Mouse (Mus musculus): Measurements from ENCODE around the gene Ptpn1. TPM values are rescaled to one million over a fixed set of nuclear protein-coding genes. Genes with fewer than 3 reads are reported as not detected.

Ptpn1 gene
- total and polyA plus RNA-seq, 3 experiments = 69.8 to 131 (median 77.6) TPM

GRCm38 (mm10) chr2:167965911-167966310 is 34.1 kb downstream of the Ptpn1 start:
- no peak for DNase-seq (ENCODE audit: extremely low read depth)
- no peak overlapping the region for H3K27ac ChIP-seq (ENCODE audit: insufficient read depth, low read depth)
- dilution Hi-C loops (cut with MboI; ENCODE audit: extremely low pct_ligation_motif_present, extremely low pct_unique_long_range_greater_than_20kb, low sequenced_read_pairs) = no loop called here

DNA sequence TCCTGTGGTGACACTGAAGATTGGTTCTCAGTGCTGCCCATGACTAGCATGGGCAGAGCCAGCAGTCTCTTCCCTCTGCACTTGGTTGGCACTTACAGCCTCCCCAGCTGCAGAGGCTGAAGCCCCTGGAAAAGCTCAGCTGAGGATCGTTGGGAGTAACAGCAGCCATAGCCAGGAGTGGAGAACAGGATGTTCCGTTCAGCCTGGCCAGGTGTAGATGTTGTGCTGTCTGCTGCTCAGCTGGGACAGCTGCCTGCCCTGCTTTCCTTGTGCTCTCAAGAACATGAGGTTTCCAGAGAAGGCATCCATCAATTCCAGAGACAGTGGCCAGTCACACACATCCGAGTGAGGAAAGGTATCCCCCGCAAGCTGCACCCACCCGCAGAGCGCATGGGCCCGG is 36.6 kb downstream of the Ptpn1 start:
- in situ Hi-C loops (cut with MboI; ENCODE audit: low pct_ligation_motif_present, low pct_unique_long_range_greater_than_20kb, low sequenced_read_pairs) = loop anchor here (10.0 kb wide), 1 partner anchor 64 kb away; no protein-coding TSS in a partner anchor
- H3K9ac ChIP-seq (ENCODE audit: insufficient read depth, low read depth) = no peak overlapping the region
- no peak overlapping the region for H3K4me2 ChIP-seq (ENCODE audit: insufficient read depth, low read depth, poor library complexity, severe bottlenecking)
- peaks cover 2% of the 10 kb centered on the region for H3K79me2 ChIP-seq (replicated peaks; ENCODE audit: control insufficient read depth, extremely low read depth, insufficient read depth, poor library complexity, severe bottlenecking)
- no peak overlapping the region for H3K4me3 ChIP-seq (replicated peaks in 1 of 3; ENCODE audit: low read depth in 2 of 3, low read length in 2 of 3, poor library complexity in 1 of 3)
- H3K4me1 ChIP-seq (ENCODE audit: control insufficient read depth in 1 of 2, insufficient read depth in 2 of 2) = peaks cover 5 to 26% of the 10 kb centered on the region in 2 experiments; a peak in 2 of 4 replicates
- H3K27ac ChIP-seq (ENCODE audit: insufficient read depth, low read depth) = no peak overlapping the region
- dilution Hi-C loops (cut with MboI; ENCODE audit: extremely low pct_ligation_motif_present, extremely low pct_unique_long_range_greater_than_20kb, low sequenced_read_pairs) = no loop called here
- no peaks in the 10 kb centered on the region for H3K9me3 ChIP-seq (replicated peaks; ENCODE audit: low read length)
- TF ChIP-seq CHD2 (IDR thresholded peaks at IDR 0.05; ENCODE audit: low read length) (no peak), GABPA (IDR thresholded peaks at IDR 0.05; ENCODE audit: insufficient replicate concordance, low read depth, low read length) (no peak), MYC (IDR thresholded peaks at IDR 0.05; ENCODE audit: low read depth, low read length) (no peak)
- no peaks in the 10 kb centered on the region for H3K27me3 ChIP-seq (replicated peaks)
- DNase-seq (ENCODE audit: extremely low read depth) = no peak
- peaks cover 93 to 99% of the 10 kb centered on the region in 2 experiments for H3K36me3 ChIP-seq (replicated peaks in 1 of 2; ENCODE audit: control insufficient read depth in 1 of 2, insufficient read depth in 1 of 2, low read length in 1 of 2)

More at GRCm38 (mm10) chr2:167965911-167966310, 34.1 kb downstream of the Ptpn1 start:
- in situ Hi-C loops (cut with MboI; ENCODE audit: low pct_ligation_motif_present, low pct_unique_long_range_greater_than_20kb, low sequenced_read_pairs) = loop anchor here (10.0 kb wide), 1 partner anchor 61 kb away; no protein-coding TSS in a partner anchor
- Histone ChIP-seq H3K9ac (ENCODE audit: insufficient read depth, low read depth) (no peak overlapping the region), H3K79me2 (replicated peaks; ENCODE audit: control insufficient read depth, extremely low read depth, insufficient read depth, poor library complexity, severe bottlenecking) (peaks cover 28% of the 10 kb centered on the region), H3K4me3 (replicated peaks in 1 of 3; ENCODE audit: low read depth in 2 of 3, low read length in 2 of 3, poor library complexity in 1 of 3) (no peak overlapping the region), H3K9me3 (replicated peaks; ENCODE audit: low read length) (no peaks in the 10 kb centered on the region), H3K36me3 (replicated peaks in 1 of 2; ENCODE audit: control insufficient read depth in 1 of 2, insufficient read depth in 1 of 2, low read length in 1 of 2) (peaks cover 77 to 91% of the 10 kb centered on the region in 2 experiments), H3K4me2 (ENCODE audit: insufficient read depth, low read depth, poor library complexity, severe bottlenecking) (no peak overlapping the region), H3K4me1 (ENCODE audit: control insufficient read depth in 1 of 2, insufficient read depth in 2 of 2) (peaks cover 17 to 32% of the 10 kb centered on the region in 2 experiments), H3K27me3 (replicated peaks) (no peaks in the 10 kb centered on the region)
- TF ChIP-seq POLR2A (IDR thresholded peaks at IDR 0.05; ENCODE audit: low read depth, low read length) (no peak), HCFC1 (IDR thresholded peaks at IDR 0.05; ENCODE audit: low read depth, low read length) (no peak), KAT2A (IDR thresholded peaks at IDR 0.05; ENCODE audit: insufficient replicate concordance, low read length) (no peak), MAX (IDR thresholded peaks at IDR 0.05; ENCODE audit: low read length) (no peak), CHD1 (IDR thresholded peaks at IDR 0.05; ENCODE audit: low read depth, low read length) (no peak), ELF1 (IDR thresholded peaks at IDR 0.05; ENCODE audit: low read depth, low read length) (no peak), NRF1 (IDR thresholded peaks at IDR 0.05; ENCODE audit: low read depth, low read length) (no peak), USF2 (conservative IDR thresholded peaks at IDR 0.05; ENCODE audit: low read depth, low read length) (no peak), E2F4 (IDR thresholded peaks at IDR 0.05; ENCODE audit: insufficient replicate concordance, low read depth, low read length) (no peak), NELFE (IDR thresholded peaks at IDR 0.05; ENCODE audit: low read depth, low read length) (no peak), ZKSCAN1 (IDR thresholded peaks at IDR 0.05; ENCODE audit: borderline replicate concordance, low read depth, low read length) (no peak), CTCF (conservative IDR thresholded peaks at IDR 0.05 in 1 of 2, IDR thresholded peaks at IDR 0.05 in 1 of 2; ENCODE audit: low read depth in 2 of 2, low read length in 2 of 2) (no peak), UBTF (IDR thresholded peaks at IDR 0.05; ENCODE audit: low read depth, low read length) (no peak), USF1 (IDR thresholded peaks at IDR 0.05; ENCODE audit: low read depth, low read length) (no peak), GABPA (IDR thresholded peaks at IDR 0.05; ENCODE audit: insufficient replicate concordance, low read depth, low read length) (no peak), SIN3A (IDR thresholded peaks at IDR 0.05; ENCODE audit: low read length) (no peak), JUND (conservative IDR thresholded peaks at IDR 0.05; ENCODE audit: low read depth, low read length) (no peak), PAX5 (IDR thresholded peaks at IDR 0.05; ENCODE audit: low read length) (no peak), ZNF384 (IDR thresholded peaks at IDR 0.05; ENCODE audit: low read depth, low read length) (no peak)

Measured in CH12.LX (cell line).